Mouse (Mus musculus) kidney, adult 2 months (tissue): ENCODE measurements around the gene Clk3.

ENCODE experiments used
- CTCF ChIP-seq: fragments of 200-500 bp; conservative IDR thresholded peaks from 2 replicates; pipeline ENCODE4 v1.5.1; 2011; ENCODE audit warnings: low read depth, mild to moderate bottlenecking, control low read depth, low read length, moderate library complexity, mixed read lengths; ENCODE audit not compliant: insufficient read depth, insufficient read length
- POLR2A ChIP-seq: fragments of 200-500 bp; IDR thresholded peaks from one replicate; pipeline ENCODE4 v1.6.1; 2011; ENCODE audit warnings: low read depth, low read length, control low read depth

GRCm38 (mm10) chr9:57723315-57723715 lies 42.3 kb downstream of the Clk3 start:
- no peak for TF ChIP-seq CTCF
- TF ChIP-seq POLR2A = no peak
